Mouse (Mus musculus) left cerebral cortex, adult 18-20 months (tissue): Measurements from ENCODE around the gene Rem2. TPM values are rescaled to one million over a fixed set of nuclear protein-coding genes. Genes with fewer than 3 reads are reported as not detected.

Experiments
- DNase-seq, 2 experiments: peaks; one replicate each; pipeline ENCODE4 v3.0.0; 2021 to 2022; ENCODE audit warnings: low spot score in 2 of 2, mixed read lengths in 1 of 2
- total RNA-seq, 2 experiments: library from RNA; stranded (reverse); gene quantifications; 2 replicates each; pipeline ENCODE4 v1.2.3; 2021

The Rem2 gene
- total RNA-seq, 2 experiments from 2014 or later = 4.2 to 7.5 TPM

DNA sequence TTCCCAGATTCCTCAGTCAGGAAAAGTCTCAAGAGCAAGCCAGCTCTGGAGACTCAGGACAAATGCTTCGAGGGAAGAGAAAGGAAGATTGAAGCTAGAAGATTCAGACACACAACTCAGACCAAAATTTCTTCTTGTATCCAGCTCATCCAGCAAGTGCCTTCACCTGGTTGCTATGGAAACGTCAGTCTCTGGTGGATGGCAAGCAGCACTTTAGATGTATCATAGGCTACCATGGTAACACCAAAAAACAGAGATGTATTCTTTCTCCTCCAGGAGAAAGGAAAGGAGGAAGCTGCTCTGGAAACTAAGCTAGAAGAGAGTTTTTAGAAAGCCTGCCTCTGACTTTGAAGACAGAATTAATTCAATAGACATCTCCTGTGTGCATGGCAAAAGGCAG lies 11.8 kb downstream of the Rem2 start:
- DNase-seq = no peak

DNA sequence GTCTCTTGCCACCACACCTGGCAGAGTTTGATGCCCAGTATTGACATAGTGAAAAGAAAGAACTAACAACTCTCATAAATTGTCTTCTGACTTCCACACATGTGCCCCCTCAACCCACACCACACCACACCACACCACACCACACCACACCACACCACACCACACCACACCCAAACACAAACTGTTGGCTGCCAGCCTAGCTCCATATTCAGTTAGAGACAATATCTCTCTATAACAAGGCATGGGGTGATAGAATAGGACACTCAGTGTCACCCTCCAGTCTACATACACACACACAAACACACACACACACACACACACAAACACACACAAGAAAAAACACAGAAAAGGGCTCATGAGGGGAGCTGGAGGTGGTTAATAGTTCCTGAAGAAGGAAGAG lies 12.4 kb downstream of the Rem2 start:
- DNase-seq = no peak

DNA sequence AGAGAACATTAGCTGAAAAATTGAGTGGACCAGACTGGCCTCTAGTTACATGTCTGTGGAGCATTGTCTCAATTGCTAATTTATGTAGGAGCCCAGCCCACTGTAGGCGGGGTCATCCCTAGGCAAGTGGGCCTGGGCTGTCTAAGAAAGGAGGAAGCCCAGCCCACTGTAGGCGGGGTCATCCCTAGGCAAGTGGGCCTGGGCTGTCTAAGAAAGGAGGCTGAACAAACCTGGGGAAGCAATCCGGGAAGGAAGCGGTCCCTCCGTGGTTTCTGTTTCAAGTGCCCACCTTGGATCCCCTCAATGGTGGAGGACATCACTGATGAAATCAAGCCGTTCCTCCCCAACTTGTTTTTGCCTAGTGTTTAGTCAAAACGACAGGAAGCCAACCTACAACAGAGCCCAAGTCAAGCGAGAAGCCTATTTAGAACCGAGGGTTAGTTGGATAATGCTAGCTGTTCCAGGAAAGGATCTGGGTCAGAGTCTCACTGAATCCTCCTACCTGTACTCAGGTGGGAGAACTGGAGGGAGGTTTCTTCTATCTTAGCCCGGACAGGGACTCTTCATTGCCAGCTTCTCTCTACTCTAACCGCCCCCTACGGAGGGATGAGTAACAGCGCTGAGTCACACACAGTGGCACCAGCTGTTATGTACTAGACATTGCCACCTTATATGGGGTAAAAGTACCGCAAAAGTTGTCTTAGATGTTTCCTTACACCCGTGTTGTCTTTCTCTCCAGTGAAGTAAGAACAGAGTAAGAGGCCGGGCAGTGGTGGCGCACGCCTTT lies 16.6 kb downstream of the Rem2 start:
- peak; percentile 64 to 67 for DNase-seq

DNA sequence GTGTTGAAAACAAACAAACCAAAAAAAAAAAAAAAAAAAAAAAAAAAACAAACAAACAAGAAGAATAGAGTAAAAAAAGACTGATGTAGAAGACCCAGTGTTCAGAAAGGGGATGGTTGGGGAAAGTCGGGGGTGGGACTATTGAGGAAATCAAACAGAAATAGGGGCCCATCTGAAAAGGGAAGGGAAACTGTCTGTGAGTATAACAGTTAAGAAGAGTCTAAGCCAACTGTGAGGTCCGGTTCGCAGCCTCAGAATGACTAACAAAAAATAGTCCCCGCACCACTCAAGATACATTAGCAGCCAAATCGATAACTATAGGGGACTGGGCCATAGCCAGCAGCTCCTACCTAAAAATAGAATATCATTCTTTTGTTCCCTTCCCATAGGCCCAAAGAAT lies 17.3 kb downstream of the Rem2 start:
- no peak for DNase-seq

DNA sequence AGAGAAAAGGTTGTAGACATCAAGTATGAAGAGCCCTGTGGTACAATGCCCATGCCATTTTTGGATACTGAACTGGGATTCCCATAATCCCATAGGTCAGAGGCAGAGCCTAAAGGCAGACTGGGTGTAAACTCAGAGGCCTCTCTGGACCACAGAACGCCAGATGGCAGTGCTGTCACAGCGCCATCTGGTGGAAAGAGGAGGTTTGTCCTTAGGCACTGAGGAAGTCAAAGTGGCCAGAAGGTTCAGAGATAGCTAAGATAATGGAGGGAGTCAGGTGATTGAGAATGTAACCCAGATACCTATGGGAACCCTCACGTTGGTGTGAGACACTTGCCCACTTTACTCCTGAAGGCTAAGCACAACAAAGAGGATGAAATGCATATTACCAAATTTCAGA lies 18.3 kb downstream of the Rem2 start:
- peak; percentile 69 to 78 for DNase-seq

DNA sequence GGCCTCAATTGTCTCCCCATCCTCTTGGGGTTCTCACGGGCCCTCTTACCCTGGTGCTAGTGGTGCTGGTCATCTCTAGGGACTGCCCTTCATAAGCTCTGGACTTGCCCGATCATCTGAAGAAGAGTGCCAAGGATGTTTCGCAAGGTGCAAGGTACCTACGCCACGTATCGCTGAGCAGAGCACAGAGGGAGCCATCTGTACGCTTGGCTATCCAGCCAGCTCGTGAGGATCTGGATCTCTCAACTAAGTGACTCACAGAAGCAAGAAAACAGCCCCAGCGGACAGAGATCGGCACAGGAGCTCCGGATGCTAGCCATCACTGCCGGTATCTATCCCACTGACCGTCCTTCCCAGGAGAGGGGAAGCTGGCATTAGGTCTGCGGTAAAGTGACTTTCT lies 20.8 kb downstream of the Rem2 start:
- no peak for DNase-seq

DNA sequence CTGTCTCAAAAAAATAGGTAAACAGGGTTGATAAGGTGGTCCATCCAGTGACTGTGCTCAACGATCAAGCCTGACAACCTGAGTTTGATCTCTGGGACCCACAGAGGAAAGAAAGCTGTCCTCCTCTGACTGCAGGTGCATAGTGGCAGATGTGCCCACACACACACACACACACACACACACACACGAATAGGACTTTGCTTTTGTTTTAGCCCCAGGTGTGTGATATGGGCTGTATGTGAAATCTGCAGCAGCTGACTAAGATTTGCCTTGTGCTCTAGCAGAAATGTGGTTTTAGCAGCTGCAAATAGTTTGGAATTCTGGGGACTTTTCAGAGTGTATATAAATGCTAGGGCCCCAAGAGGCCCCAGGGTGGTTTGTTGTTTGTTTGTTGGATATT lies 23.4 kb downstream of the Rem2 start:
- no peak for DNase-seq

DNA sequence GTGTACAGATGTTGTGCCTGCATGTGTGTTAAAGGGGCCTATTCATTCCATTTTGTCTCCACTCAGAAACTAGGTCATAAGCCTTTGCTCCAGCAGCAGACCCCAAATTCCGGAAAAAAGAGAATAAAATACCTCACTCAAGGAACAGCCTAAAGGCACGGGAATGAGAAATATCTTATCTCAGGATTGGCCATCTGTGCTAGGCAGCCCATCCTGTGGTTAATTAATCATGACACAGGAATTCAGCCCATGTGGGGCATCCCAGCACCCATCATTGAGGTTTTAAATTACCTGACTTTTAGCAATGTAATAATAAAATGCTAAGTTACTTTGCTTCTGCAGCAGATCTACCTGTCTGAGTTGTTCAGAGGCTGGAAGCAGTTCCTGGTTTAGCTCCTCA lies 25.5 kb downstream of the Rem2 start:
- DNase-seq = no peak

DNA sequence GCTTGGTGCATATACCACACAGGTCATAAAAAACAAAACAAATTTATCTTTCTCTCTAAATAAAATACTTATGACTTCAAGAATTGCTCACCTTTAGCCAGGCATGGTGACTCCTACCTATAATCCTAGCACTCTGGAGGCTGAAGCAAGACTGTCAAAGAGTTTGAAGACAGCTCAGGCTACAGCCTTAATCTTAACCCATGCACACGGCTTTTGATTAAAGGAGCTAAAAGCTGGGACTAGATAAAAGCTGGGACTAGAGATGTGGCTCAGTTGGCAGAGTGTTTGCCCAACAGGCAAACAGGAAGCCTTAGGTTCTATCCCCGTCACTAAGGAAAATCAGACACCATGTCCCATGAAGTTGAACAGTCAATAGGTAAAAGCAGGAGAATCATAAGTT lies 27.2 kb downstream of the Rem2 start:
- no peak for DNase-seq

DNA sequence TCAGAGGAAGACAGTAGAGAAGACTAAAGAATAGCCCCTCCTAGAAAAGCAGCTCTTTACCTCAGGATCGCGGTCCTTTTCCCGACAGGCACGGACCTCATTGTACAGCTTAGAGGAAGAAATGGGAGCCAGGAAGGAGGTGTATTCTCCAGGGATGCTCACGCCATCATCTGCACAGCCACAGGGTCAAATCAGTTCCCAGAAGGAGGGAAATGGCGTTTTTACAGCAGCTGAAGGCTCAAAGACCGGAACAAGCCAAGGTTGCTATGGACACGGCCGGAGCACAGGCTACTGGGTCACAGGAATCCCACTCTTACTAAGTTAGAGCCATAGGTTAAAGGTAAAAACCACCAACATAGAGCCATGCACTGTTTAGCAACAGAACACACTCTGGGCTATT lies 33.9 kb downstream of the Rem2 start:
- no peak for DNase-seq

DNA sequence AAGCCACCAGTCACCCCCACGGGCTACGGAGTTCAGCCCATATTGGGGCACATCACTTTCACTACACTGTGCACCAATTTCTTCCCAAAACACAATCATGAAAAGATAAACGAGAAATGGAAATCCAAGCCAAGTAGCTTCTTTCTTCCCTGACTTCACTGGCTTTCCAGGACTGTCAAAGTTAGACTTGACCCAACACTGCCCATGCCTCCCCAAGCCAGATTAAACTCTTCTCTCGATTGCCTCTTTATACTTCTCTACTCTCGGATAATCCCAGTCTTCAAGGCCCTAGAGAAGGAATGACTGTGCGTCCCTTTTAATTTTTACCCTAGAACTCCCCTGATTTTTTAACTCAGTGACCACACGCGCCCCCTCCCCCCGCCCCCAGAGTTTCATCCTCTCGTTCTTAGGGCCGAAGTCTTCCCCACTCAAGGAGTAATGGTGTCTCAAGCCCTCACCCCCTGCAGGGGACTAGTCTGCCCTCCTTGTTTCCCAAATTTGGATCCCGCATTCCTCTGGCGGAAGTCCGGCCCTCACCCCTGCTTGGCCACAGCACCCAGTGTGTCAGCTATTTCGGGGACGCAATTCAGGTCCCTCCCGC lies 40.9 kb downstream of the Rem2 start:
- DNase-seq = no peak

DNA sequence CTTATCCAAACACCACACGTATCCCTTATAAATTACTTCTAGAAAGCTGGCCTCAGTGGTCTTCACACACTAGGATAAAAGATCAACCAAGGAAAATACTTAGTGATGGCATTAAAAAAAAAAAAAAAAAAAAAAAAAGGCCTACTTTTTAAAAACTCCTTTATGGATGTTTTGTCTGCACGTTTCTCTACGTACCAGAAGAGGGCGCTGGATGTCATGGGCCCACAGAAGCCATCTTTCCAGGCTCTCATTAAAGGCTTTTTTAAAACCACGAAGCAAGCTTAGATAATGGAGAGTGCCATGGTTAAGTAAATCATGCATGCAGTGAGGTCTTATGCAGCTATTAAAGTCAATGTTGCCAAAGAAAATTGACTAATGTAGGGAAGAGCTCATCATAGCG lies 47.7 kb downstream of the Rem2 start:
- DNase-seq = no peak

DNA sequence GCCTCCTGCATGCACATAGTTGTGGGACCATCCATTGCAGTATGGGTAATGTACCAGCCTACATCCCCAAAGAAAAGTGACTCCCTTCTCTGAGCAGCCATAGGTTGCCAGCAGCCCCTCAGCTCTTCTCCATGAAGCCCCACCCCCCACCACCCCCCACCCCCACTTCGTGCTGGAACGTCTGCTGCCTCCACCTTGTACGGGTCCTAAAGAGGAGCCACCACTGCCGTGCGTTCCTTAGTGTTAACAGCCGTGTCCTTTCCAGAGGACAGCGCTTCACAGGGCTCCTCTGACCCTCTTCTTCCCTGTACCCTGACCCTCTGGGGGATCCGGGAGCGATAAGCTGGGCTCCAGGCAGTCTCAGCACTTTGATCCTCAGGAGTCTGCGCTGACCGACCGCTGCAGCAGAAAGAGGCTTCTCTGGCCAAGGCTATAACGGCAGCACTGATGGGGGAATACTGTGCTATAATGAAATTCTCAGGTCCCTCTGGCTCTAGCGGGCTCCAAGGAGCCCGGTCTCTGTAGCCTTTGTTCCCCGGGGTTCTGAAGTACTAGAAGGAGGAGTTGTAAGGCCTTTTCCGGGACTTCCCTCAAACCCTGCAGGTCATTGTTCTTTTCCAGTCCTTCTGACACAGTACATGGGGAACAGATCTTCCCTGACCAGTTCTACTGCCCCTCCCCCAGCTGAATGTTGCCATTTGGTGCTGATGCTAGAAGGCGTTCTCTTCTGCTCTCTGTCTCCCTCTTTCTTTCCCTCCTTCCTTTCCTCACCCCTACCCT lies 51.5 kb downstream of the Rem2 start:
- DNase-seq = peak; percentile 39 to 46

DNA sequence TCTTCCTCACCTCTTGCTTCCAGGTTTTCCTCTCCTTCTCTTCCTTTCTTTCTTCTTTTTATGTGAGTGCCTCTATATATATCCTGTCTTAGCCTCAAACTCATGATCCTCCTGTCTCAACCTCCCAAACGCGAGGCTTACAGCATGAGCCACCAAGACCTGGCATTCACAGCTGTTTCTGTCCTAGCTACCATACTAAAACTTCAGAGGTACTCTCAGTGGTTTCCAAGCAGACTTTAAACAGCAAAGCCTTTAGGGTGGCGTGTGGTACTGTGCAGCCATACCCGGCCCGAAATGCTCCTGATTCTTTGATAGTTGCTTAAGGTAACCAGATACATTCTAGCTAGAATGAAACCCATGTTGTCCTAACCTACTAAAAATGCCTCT lies 52.1 kb downstream of the Rem2 start:
- DNase-seq = no peak

DNA sequence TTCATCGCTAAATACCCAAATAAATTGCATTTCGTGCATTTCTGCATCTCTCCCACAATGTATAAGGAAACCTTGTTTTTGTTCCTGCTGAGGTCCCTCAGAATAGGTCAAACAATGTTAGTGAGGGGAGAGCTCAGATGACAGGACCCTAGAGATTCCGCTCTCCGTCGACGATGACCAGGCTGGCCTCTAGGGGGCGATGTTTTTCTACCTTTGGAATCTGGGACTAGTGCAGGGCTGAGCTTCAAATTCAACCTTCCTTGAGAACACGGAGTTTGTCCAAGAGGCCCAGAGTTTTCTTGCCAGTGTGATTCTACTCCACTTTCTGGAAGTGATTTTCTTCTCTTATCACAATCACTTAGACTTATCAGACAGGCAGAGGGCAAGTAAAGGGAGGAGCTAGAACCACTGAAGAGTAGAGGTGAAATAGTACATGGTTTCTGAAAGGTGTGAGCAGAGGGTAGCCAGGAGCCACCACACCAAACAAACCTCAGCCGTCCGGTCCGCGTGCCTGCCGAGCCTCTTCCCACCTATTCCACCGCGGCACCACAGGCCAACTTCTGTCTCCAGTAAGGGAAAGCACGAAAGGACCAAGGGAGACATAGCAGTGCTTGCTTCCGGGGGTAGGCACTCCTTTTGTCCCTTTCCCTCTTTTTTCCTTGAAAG lies 52.7 kb downstream of the Rem2 start:
- peak; percentile 82 to 90 for DNase-seq

Other genes starting within 250 kb of the Rem2 start
- gene Dad1, start 222.0 kb upstream of the Rem2 start, total RNA-seq = 100 to 1,000 TPM; 115 to 120 TPM
- 10 to 100 TPM; 42.8 to 46.2 TPM for gene Abhd4, start 221.9 kb upstream of the Rem2 start, total RNA-seq
- not detected for gene Olfr49, start 191.2 kb upstream of the Rem2 start, total RNA-seq
- 10 to 100 TPM; 49.2 to 55.1 TPM for gene Oxa1l, start 115.3 kb upstream of the Rem2 start, total RNA-seq
- 1 to 10 TPM; 2.3 to 4.0 TPM for gene Slc7a7, start 58.3 kb upstream of the Rem2 start, total RNA-seq
- 10 to 100 TPM; 89.2 to 93.8 TPM for gene Mrpl52, start 49.2 kb upstream of the Rem2 start, total RNA-seq
- 10 to 100 TPM; 12.0 to 12.6 TPM for gene Mmp14, start 44.5 kb upstream of the Rem2 start, total RNA-seq
- gene Lrp10, start 12.0 kb upstream of the Rem2 start, total RNA-seq = 10 to 100 TPM; 21.1 to 22.2 TPM
- gene Prmt5, start 41.4 kb downstream of the Rem2 start, total RNA-seq = 10 to 100 TPM; 48.8 to 49.7 TPM
- 1 to 10 TPM; 1.5 to 2.0 TPM for gene Haus4, start 78.5 kb downstream of the Rem2 start, total RNA-seq
- gene Ajuba, start 101.5 kb downstream of the Rem2 start, total RNA-seq = 1 to 10 TPM; 1.7 to 1.9 TPM
- 1 to 10 TPM; 8.3 to 9.3 TPM for gene 4931414P19Rik, start 129.9 kb downstream of the Rem2 start, total RNA-seq
- 100 to 1,000 TPM; 176 to 178 TPM for gene Psmb5, start 141.9 kb downstream of the Rem2 start, total RNA-seq
- under 1 TPM in 1 of 2 experiments, not detected in 1; 0.16 TPM for gene Psmb11, start 145.3 kb downstream of the Rem2 start, total RNA-seq
- gene Gm17606, start 164.9 kb downstream of the Rem2 start, total RNA-seq = not detected
- gene Cdh24, start 165.3 kb downstream of the Rem2 start, total RNA-seq = 1 to 10 TPM; 8.4 to 9.2 TPM
- gene 1700123O20Rik, start 210.1 kb downstream of the Rem2 start, total RNA-seq = 10 to 100 TPM; 22.9 to 25.8 TPM
- gene Acin1, start 210.8 kb downstream of the Rem2 start, total RNA-seq = 100 to 1,000 TPM; 193 to 195 TPM
- gene Gm29776, start 222.7 kb downstream of the Rem2 start, total RNA-seq = not detected
- gene Cebpe, start 236.1 kb downstream of the Rem2 start, total RNA-seq = not detected